ENCODE assay signal across 17 mouse cellular contexts in the genomic region with DNA sequence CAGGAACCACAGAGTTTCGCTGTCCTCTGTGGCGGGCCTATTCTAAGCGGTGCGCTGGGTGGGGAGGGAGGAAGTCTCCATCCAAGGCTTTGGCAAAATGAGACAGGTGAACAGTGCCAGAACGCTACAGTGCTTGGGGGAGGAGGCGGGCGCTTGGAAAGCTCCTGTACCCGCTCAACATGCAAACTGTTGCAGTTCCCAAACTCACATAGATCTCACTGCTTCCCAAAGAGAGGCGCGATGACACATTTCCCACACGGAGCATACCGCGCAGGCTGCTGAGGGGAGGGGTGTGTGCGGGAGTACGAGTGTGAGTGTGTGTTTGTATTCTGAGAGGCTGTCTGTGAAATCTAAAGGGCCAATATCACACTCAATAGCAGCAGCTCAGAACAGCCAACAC.
DNase-seq lines count a peak whose midpoint lies in the region; ATAC-seq and TF ChIP-seq lines count a peak whose summit lies in the region.
"Had no signal": no experiment of that assay in that cellular context is flagged by ENCODE, and none has a peak within 500 bp of the region (broad histone marks: within the 10 kb centered on the region; RNA-seq: fewer than 3 reads in every experiment).

No protein-coding gene starts in this region.

- H3K4me1 ChIP-seq in forebrain, postnatal 0 days (ENCODE audit: insufficient read depth) = peaks cover 5% of the 10 kb centered on the region; the same call in 1 of the 2 replicates
- H3K4me1 ChIP-seq in intestine, embryonic 15.5 days (replicated peaks) = no peaks in the 10 kb centered on the region
- H3K4me1 ChIP-seq: embryonic facial prominence, embryonic 15.5 days had no signal

- ATAC-seq in forebrain, postnatal 0 days = peak; percentile 91
- ATAC-seq in intestine, embryonic 15.5 days = no peak
- ATAC-seq: CD4-positive, CD25-positive, alpha-beta regulatory T cell, adult 4 months had no signal

- intact Hi-C loops in heart, postnatal 36 days (cut with DNase I) = no loop called here

- H3K4me2 ChIP-seq in forebrain, postnatal 0 days (ENCODE audit: low read depth) = no peak overlapping the region
- H3K4me2 ChIP-seq in intestine, embryonic 15.5 days (replicated peaks) = no peak overlapping the region
- H3K4me2 ChIP-seq: embryonic facial prominence, embryonic 15.5 days; neural tube, embryonic 13.5 days had no signal

- H3K9me3 ChIP-seq in forebrain, postnatal 0 days (ENCODE audit: low read length) = no peaks in the 10 kb centered on the region
- no peaks in the 10 kb centered on the region for H3K9me3 ChIP-seq in intestine, embryonic 15.5 days
- H3K9me3 ChIP-seq: embryonic facial prominence, embryonic 15.5 days had no signal

- H3K9ac ChIP-seq in forebrain, postnatal 0 days = no peak overlapping the region
- no peak overlapping the region for H3K9ac ChIP-seq in intestine, embryonic 15.5 days
- H3K9ac ChIP-seq: embryonic facial prominence, embryonic 15.5 days; liver, embryonic 14.5 days; neural tube, embryonic 13.5 days had no signal

- DNase-seq in left cerebral cortex, adult 18-20 months (ENCODE audit: low spot score in 2 of 2) = peak; percentile 57 to 68
- DNase-seq in left cerebral cortex, adult 11 months (ENCODE audit: low spot score) = no peak
- DNase-seq in forebrain, postnatal 0 days = peak; percentile 70
- peak; percentile 52 to 59 for DNase-seq in layer of hippocampus, postnatal 36 days
- peak; percentile 22 for DNase-seq in right cerebral cortex, postnatal 4 days
- DNase-seq in heart, postnatal 36 days = no peak
- DNase-seq: adrenal gland, postnatal 36 days; cerebellum, adult 9-11 months; gastrocnemius, postnatal 25 days; kidney, adult 8-10 months; spleen, adult 18-20 months; thymus, postnatal 14 days had no signal

- no peak overlapping the region for H3K27ac ChIP-seq in forebrain, postnatal 0 days (ENCODE audit: low read depth, low read length)
- no peak overlapping the region for H3K27ac ChIP-seq in intestine, embryonic 15.5 days
- H3K27ac ChIP-seq: embryonic facial prominence, embryonic 15.5 days; liver, embryonic 14.5 days; neural tube, embryonic 13.5 days had no signal

- peaks cover 4% of the 10 kb centered on the region; the same call in 1 of the 2 replicates for H3K27me3 ChIP-seq in forebrain, postnatal 0 days (ENCODE audit: insufficient read depth, low read length)
- no peaks in the 10 kb centered on the region for H3K27me3 ChIP-seq in intestine, embryonic 15.5 days (replicated peaks)
- H3K27me3 ChIP-seq: embryonic facial prominence, embryonic 15.5 days had no signal

- 53% methylated on average over 15 of the region's 15 CpGs for WGBS in forebrain, postnatal 0 days
- WGBS in intestine, embryonic 15.5 days = 80% methylated on average over 13 of the region's 15 CpGs

- no peak for TF ChIP-seq CTCF in forebrain, postnatal 0 days (IDR thresholded peaks at IDR 0.05; ENCODE audit: low read depth)

- no peaks in the 10 kb centered on the region for H3K36me3 ChIP-seq in forebrain, postnatal 0 days (ENCODE audit: insufficient read depth)
- H3K36me3 ChIP-seq in intestine, embryonic 15.5 days = no peaks in the 10 kb centered on the region
- H3K36me3 ChIP-seq: embryonic facial prominence, embryonic 15.5 days; neural tube, embryonic 13.5 days had no signal

- H3K4me3 ChIP-seq in forebrain, postnatal 0 days (ENCODE audit: low read depth, low read length) = no peak overlapping the region
- H3K4me3 ChIP-seq in intestine, embryonic 15.5 days (replicated peaks) = no peak overlapping the region
- H3K4me3 ChIP-seq: embryonic facial prominence, embryonic 15.5 days; neural tube, embryonic 13.5 days had no signal

Comparison
In these comparisons a context has a peak if more than half of its experiments do, and no peak if none do; other contexts are left out.
1. DNase-seq: peak in left cerebral cortex, adult 18-20 months (2 of 2), forebrain, postnatal 0 days (single experiment), layer of hippocampus, postnatal 36 days (2 of 2) and right cerebral cortex, postnatal 4 days (single experiment); none in left cerebral cortex, adult 11 months (single experiment) and heart, postnatal 36 days (0 of 2).